Mouse (Mus musculus): ENCODE measurements around the gene Zfp760. TPM values are rescaled to one million over a fixed set of nuclear protein-coding genes. Genes with fewer than 3 reads are reported as not detected.

Zfp760 gene
- 2.5 and 2.9 TPM in 2 replicates for polyA plus RNA-seq (2015; fragmentation: Nextera tagmentation; extraction: Ambion mirVana)

GRCm38 (mm10) chr17:21707343-21707996 is at the start of gene Zfp760:
Gene Zfp760 (plus strand): TSS chr17:21707741.

GRCm38 (mm10) chr17:21691560-21691959 is 16.0 kb upstream of the Zfp760 start, which contains the start of gene Gm10226:
Gene Gm10226 (plus strand): TSS chr17:21691860.

GRCm38 (mm10) chr17:21730495-21730894 is 23.0 kb downstream of the Zfp760 start, which contains the start of gene Zfp229:
Gene Zfp229 (plus strand): TSS chr17:21730795.

Other genes starting within 250 kb of the Zfp760 start
- 5.7 and 7.2 TPM in 2 replicates for gene Zfp53, start 218.7 kb upstream of the Zfp760 start, polyA plus RNA-seq (2015; fragmentation: Nextera tagmentation; extraction: Ambion mirVana)
- 3.4 and 3.8 TPM in 2 replicates for gene Zfp52, start 172.2 kb upstream of the Zfp760 start, polyA plus RNA-seq (2015; fragmentation: Nextera tagmentation; extraction: Ambion mirVana)
- gene Zfp948, start 140.7 kb upstream of the Zfp760 start, polyA plus RNA-seq (2015; fragmentation: Nextera tagmentation; extraction: Ambion mirVana): 10.0 and 13.3 TPM in 2 replicates
- gene Zfp983, start 57.1 kb upstream of the Zfp760 start, polyA plus RNA-seq (2015; fragmentation: Nextera tagmentation; extraction: Ambion mirVana): 1.3 and 1.7 TPM in 2 replicates
- 2.7 and 3.2 TPM in 2 replicates for gene Gm10226, start 15.9 kb upstream of the Zfp760 start, polyA plus RNA-seq (2015; fragmentation: Nextera tagmentation; extraction: Ambion mirVana)
- gene Zfp229, start 23.1 kb downstream of the Zfp760 start, polyA plus RNA-seq (2015; fragmentation: Nextera tagmentation; extraction: Ambion mirVana): 3.8 and 4.5 TPM in 2 replicates
- gene Zfp820, start 138.0 kb downstream of the Zfp760 start, polyA plus RNA-seq (2015; fragmentation: Nextera tagmentation; extraction: Ambion mirVana): 2.2 and 2.7 TPM in 2 replicates
- gene Zfp995, start 202.2 kb downstream of the Zfp760 start, polyA plus RNA-seq (2015; fragmentation: Nextera tagmentation; extraction: Ambion mirVana): 4.3 and 4.9 TPM in 2 replicates

Measured in urinary bladder, postnatal 0 days (tissue).